In the genomic region with DNA sequence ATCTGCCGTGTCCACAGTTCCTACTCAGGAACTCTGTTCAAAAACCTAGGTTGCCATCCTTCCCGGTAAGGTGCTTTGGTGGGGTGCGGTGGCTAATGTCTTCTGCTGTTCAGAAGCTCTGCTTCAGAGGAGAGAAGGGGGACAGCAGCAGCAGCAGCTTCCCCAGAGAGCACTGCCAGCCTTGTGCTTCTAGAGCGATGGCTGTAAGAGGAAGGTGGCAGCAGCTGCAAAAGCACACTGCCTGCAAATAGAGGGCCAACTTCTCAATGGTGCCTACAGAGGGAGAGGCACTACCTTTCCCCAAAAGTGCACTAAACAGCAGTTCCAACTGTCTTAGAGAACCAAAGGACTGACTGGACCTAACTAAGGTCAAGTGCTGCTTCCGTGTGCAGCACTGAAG, we compare ENCODE assay signal across 32 mouse cellular contexts.
DNase-seq lines count a peak whose midpoint lies in the region; ATAC-seq and TF ChIP-seq lines count a peak whose summit lies in the region.
"Had no signal": no experiment of that assay in that cellular context is flagged by ENCODE, and none has a peak within 500 bp of the region (broad histone marks: within the 10 kb centered on the region; RNA-seq: fewer than 3 reads in every experiment).

No protein-coding gene starts in this region.

- no peaks in the 10 kb centered on the region for H3K4me1 ChIP-seq in hindbrain, postnatal 0 days (ENCODE audit: insufficient read depth, low read length)
- H3K4me1 ChIP-seq in hindbrain, embryonic 11.5 days (replicated peaks; ENCODE audit: control insufficient read depth, insufficient read depth, low read length), result no peaks in the 10 kb centered on the region
- peaks cover 6% of the 10 kb centered on the region; the same call in 1 of the 2 replicates for H3K4me1 ChIP-seq in liver, embryonic 15.5 days (replicated peaks)
- H3K4me1 ChIP-seq in liver, embryonic 11.5 days (replicated peaks; ENCODE audit: control insufficient read depth, insufficient read depth, low read length), result peaks cover 5% of the 10 kb centered on the region; the same call in 1 of the 2 replicates
- peaks cover 24% of the 10 kb centered on the region for H3K4me1 ChIP-seq in embryonic facial prominence, embryonic 10.5 days
- H3K4me1 ChIP-seq: megakaryocyte, embryonic 14.5 days had no signal

- 60% methylated on average over 5 of the region's 5 CpGs for WGBS in hindbrain, postnatal 0 days
- 76% methylated on average over 5 of the region's 5 CpGs for WGBS in hindbrain, embryonic 11.5 days
- WGBS in liver, embryonic 15.5 days (ENCODE audit: insufficient replicate concordance), result 63% methylated on average over 5 of the region's 5 CpGs
- WGBS in liver, embryonic 11.5 days, result 75% methylated on average over 5 of the region's 5 CpGs
- WGBS in embryonic facial prominence, embryonic 10.5 days, result 84% methylated on average over 5 of the region's 5 CpGs

- no peak overlapping the region for H3K4me2 ChIP-seq in hindbrain, postnatal 0 days (ENCODE audit: low read depth, low read length)
- H3K4me2 ChIP-seq in hindbrain, embryonic 11.5 days (replicated peaks; ENCODE audit: low read depth, low read length), result no peak overlapping the region
- no peak overlapping the region for H3K4me2 ChIP-seq in liver, embryonic 15.5 days
- H3K4me2 ChIP-seq in liver, embryonic 11.5 days, result no peak overlapping the region; the same call in 1 of the 2 replicates
- H3K4me2 ChIP-seq: heart, embryonic 12.5 days; hindbrain, embryonic 15.5 days; kidney, embryonic 15.5 days; limb, embryonic 13.5 days; midbrain, embryonic 13.5 days had no signal

- no peak overlapping the region for H3K4me3 ChIP-seq in gastrocnemius, adult 2 months
- H3K4me3 ChIP-seq in hindbrain, postnatal 0 days (ENCODE audit: low read length), result no peak overlapping the region
- H3K4me3 ChIP-seq in hindbrain, embryonic 11.5 days (ENCODE audit: low read depth, low read length), result no peak overlapping the region
- H3K4me3 ChIP-seq in liver, embryonic 15.5 days (replicated peaks), result no peak overlapping the region
- no peak overlapping the region for H3K4me3 ChIP-seq in liver, embryonic 11.5 days (ENCODE audit: low read depth, low read length)
- H3K4me3 ChIP-seq in embryonic facial prominence, embryonic 10.5 days, result no peak overlapping the region
- H3K4me3 ChIP-seq: erythroblast, embryonic 14.5 days; heart, embryonic 12.5 days; hindbrain, embryonic 15.5 days; kidney, embryonic 15.5 days; limb, embryonic 13.5 days; megakaryocyte, embryonic 14.5 days; midbrain, embryonic 13.5 days had no signal

- TF ChIP-seq CTCF in gastrocnemius, adult 2 months (IDR thresholded peaks at IDR 0.05), result no peak
- no peak for TF ChIP-seq CTCF in hindbrain, postnatal 0 days (IDR thresholded peaks at IDR 0.05; ENCODE audit: low read depth)

- intact Hi-C loops in gastrocnemius, adult 2 months (cut with DNase I), result no loop called here
- intact Hi-C loops in gastrocnemius, postnatal 14 days (cut with DNase I; ENCODE audit: low total_unique reads), result no loop called here

- no peaks in the 10 kb centered on the region for H3K27me3 ChIP-seq in hindbrain, postnatal 0 days (ENCODE audit: insufficient read depth, low read length)
- no peaks in the 10 kb centered on the region for H3K27me3 ChIP-seq in hindbrain, embryonic 11.5 days (ENCODE audit: control insufficient read depth, insufficient read depth, low read length)
- H3K27me3 ChIP-seq in liver, embryonic 15.5 days, result no peaks in the 10 kb centered on the region
- no peaks in the 10 kb centered on the region for H3K27me3 ChIP-seq in liver, embryonic 11.5 days (replicated peaks; ENCODE audit: control insufficient read depth, insufficient read depth, low read length)
- H3K27me3 ChIP-seq in embryonic facial prominence, embryonic 10.5 days (replicated peaks; ENCODE audit: low read depth, poor library complexity, severe bottlenecking), result no peaks in the 10 kb centered on the region
- H3K27me3 ChIP-seq: heart, embryonic 12.5 days; hindbrain, embryonic 15.5 days; kidney, embryonic 15.5 days; limb, embryonic 13.5 days; midbrain, embryonic 13.5 days; Patski had no signal

- ATAC-seq in hindbrain, postnatal 0 days, result no peak
- ATAC-seq in hindbrain, embryonic 11.5 days (ENCODE audit: low FRiP score), result no peak
- ATAC-seq in liver, embryonic 15.5 days (ENCODE audit: insufficient read depth), result no peak
- ATAC-seq in liver, embryonic 11.5 days (replicated peaks; ENCODE audit: low FRiP score), result no peak
- ATAC-seq: forebrain, embryonic 16.5 days; lung, postnatal 0 days; midbrain, embryonic 13.5 days; Patski had no signal

- peak overlapping the region; percentile 41 for H3K27ac ChIP-seq in gastrocnemius, adult 2 months
- H3K27ac ChIP-seq in hindbrain, postnatal 0 days, result peak overlapping the region; percentile 7; the same call in 1 of the 2 replicates
- H3K27ac ChIP-seq in hindbrain, embryonic 11.5 days (ENCODE audit: low read depth, low read length), result no peak overlapping the region
- 0 out of 2 replicates have a peak overlapping the region, but pooled peaks have one; percentile 8 for H3K27ac ChIP-seq in liver, embryonic 15.5 days (replicated peaks)
- no peak overlapping the region for H3K27ac ChIP-seq in liver, embryonic 11.5 days (ENCODE audit: low read depth, low read length)
- H3K27ac ChIP-seq in embryonic facial prominence, embryonic 10.5 days (replicated peaks), result 0 out of 2 replicates have a peak overlapping the region, but pooled peaks have one; percentile 14
- H3K27ac ChIP-seq: hindbrain, embryonic 15.5 days; kidney, embryonic 15.5 days; limb, embryonic 13.5 days; midbrain, embryonic 13.5 days; stomach, postnatal 0 days had no signal

- no peaks in the 10 kb centered on the region for H3K36me3 ChIP-seq in hindbrain, postnatal 0 days (ENCODE audit: insufficient read depth, low read length)
- no peaks in the 10 kb centered on the region for H3K36me3 ChIP-seq in hindbrain, embryonic 11.5 days (ENCODE audit: control insufficient read depth, insufficient read depth, low read length)
- H3K36me3 ChIP-seq in liver, embryonic 15.5 days (replicated peaks), result 0 out of 2 replicates have a peak, but pooled peaks cover 5% of the 10 kb centered on the region
- H3K36me3 ChIP-seq in liver, embryonic 11.5 days (ENCODE audit: control insufficient read depth, insufficient read depth, low read length), result peaks cover 3% of the 10 kb centered on the region
- peaks cover 38% of the 10 kb centered on the region for H3K36me3 ChIP-seq in embryonic facial prominence, embryonic 10.5 days (replicated peaks)
- H3K36me3 ChIP-seq: hindbrain, embryonic 15.5 days had no signal

- DNase-seq in gastrocnemius, adult 2 months, result no peak
- DNase-seq in gastrocnemius, postnatal 14 days, result no peak
- DNase-seq in hindbrain, postnatal 0 days (ENCODE audit: low spot score), result no peak
- DNase-seq in hindbrain, embryonic 11.5 days (ENCODE audit: low spot score), result no peak
- no peak for DNase-seq in liver, embryonic 11.5 days (ENCODE audit: low spot score)
- DNase-seq in embryonic facial prominence, embryonic 10.5 days (ENCODE audit: low spot score), result no peak
- no peak for DNase-seq in layer of hippocampus, adult 18-20 months (ENCODE audit: low spot score in 2 of 2)
- DNase-seq: adrenal gland, postnatal 10 days; cerebellum, adult 11 months; cerebellum, postnatal 10 days; gastrocnemius, postnatal 25 days; heart, adult 18-20 months; heart, postnatal 36 days; kidney, adult 18-20 months; lung, adult 18-20 months; lung, postnatal 4 days; right cerebral cortex, adult 18-20 months; spleen, adult 18-20 months; thymus, adult 18-20 months; thymus, postnatal 36 days had no signal

- H3K9me3 ChIP-seq in hindbrain, postnatal 0 days (ENCODE audit: low read length), result no peaks in the 10 kb centered on the region
- no peaks in the 10 kb centered on the region for H3K9me3 ChIP-seq in hindbrain, embryonic 11.5 days (ENCODE audit: control insufficient read depth, low read length)
- H3K9me3 ChIP-seq in liver, embryonic 15.5 days (replicated peaks), result no peaks in the 10 kb centered on the region
- peaks cover 3% of the 10 kb centered on the region; the same call in 1 of the 2 replicates for H3K9me3 ChIP-seq in liver, embryonic 11.5 days (ENCODE audit: control insufficient read depth, low read length)
- H3K9me3 ChIP-seq in embryonic facial prominence, embryonic 10.5 days, result peaks cover 8% of the 10 kb centered on the region; the same call in 1 of the 2 replicates
- H3K9me3 ChIP-seq: hindbrain, embryonic 15.5 days; midbrain, embryonic 13.5 days had no signal

- no peak overlapping the region for H3K9ac ChIP-seq in hindbrain, postnatal 0 days (replicated peaks; ENCODE audit: low read length)
- no peak overlapping the region for H3K9ac ChIP-seq in hindbrain, embryonic 11.5 days (ENCODE audit: low read depth, low read length)
- H3K9ac ChIP-seq in liver, embryonic 15.5 days, result no peak overlapping the region
- no peak overlapping the region for H3K9ac ChIP-seq in liver, embryonic 11.5 days (ENCODE audit: low read depth, low read length)
- H3K9ac ChIP-seq: heart, embryonic 12.5 days; hindbrain, embryonic 15.5 days; kidney, embryonic 15.5 days; limb, embryonic 13.5 days; midbrain, embryonic 13.5 days had no signal

Comparison
In these comparisons a context has a peak if more than half of its experiments do, and no peak if none do; other contexts are left out.
1. H3K27ac ChIP-seq: peak in gastrocnemius, adult 2 months (single experiment), hindbrain, postnatal 0 days (single experiment), liver, embryonic 15.5 days (single experiment) and embryonic facial prominence, embryonic 10.5 days (single experiment); none in hindbrain, embryonic 11.5 days (single experiment) and liver, embryonic 11.5 days (single experiment).